Mouse (Mus musculus): ENCODE data around the gene Dync2li1.

Dync2li1 gene

GRCm38 (mm10) chr17:84626276-84626856 is at the start of gene Dync2li1:
Dync2li1 (plus strand) TSS chr17:84626496.
- DNase-seq = peak; percentile 89

DNA sequence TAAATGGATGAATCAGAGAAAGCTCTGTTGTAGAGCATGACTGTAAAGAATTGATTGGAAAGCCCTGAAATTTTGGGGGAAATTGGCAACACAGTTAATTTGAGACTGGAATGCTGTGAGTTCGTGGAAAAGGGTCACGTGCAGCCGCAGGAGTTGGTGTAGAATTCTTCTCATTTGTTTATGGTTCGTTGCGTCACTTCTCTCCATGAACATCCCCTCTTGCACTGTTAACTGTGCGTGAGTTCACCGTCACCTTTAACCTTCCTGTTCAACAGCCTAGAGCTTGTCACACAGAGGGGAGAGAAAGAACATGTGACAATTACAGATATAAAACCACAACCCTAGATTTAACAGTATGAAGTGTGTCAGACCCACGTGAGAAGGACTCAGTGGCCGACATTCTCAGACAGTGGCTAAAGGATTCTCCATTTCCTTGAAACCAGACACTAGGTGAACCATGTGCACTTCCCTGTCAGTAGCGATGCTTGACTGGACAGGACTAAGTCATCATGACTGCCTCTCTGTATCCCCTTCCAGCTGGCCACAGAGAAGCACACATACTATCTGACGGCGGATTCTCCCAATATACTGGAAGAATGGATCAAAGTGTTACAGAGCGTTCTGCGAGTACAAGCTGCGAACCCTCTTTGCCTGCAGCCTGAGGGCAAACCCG is 49.5 kb upstream of the Dync2li1 start:
- DNase-seq = no peak

DNA sequence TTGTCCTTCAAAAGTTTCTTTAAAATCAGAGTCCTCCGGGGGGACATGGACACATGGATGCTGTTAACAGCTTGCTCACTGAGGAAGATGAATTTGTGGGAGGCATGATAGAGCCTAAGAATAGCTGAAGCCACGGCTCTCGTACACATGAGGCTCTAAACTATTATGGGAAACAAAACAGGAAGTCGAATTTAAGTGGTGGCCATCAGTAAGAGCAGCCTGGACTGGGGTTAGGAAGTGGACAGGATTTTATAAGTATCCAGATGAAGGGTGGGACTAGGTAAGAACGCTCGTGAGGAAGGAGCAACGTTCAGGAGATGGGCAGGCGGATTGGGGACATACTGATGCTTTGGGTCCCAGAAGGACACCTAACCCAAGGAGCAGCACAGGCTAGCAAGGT is 47.0 kb upstream of the Dync2li1 start:
- DNase-seq = no peak

DNA sequence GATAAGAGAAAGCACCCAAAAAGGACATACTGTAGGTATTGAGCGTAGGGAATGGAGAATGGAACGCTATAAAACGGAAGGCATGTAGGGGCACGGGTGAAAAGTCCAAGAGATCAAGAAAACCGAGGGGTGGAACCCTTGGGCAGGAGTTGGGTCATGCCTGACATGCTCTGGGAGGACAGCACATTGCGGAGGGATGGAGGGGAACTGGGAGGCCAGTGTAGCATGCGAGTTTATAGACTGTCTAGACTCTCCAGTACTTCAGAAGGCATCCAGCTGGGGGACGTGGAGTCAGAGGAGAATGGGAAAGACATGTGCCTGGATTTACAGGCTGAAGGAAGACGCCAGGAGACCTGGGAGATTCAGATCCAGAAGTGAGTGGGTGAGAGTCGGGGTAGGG is 46.5 kb upstream of the Dync2li1 start:
- no peak for DNase-seq

DNA sequence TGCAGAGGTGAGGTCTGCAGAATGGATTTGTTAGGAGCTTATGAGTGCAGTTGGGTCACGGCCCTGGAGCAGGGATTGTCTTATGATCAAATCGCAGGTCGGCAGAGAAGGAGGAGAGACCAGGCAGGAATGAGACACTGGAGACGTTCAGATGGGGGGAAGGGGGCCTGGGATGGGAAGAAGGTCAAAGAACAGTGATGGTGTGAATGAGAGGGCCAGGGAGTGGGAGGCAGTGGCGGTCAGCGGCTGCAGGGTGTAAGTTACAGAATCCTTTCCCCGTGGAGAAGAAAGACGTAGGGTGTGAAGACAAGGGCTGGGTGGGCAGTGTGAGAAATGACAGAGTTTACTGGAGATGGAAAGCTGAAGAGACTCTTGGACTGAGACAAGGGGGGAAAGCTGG is 45.5 kb upstream of the Dync2li1 start:
- no peak for DNase-seq

GRCm38 (mm10) chr17:84581740-84582414 is 44.4 kb upstream of the Dync2li1 start:
- DNase-seq = no peak

GRCm38 (mm10) chr17:84584107-84584506 is 42.2 kb upstream of the Dync2li1 start:
- DNase-seq = no peak

DNA sequence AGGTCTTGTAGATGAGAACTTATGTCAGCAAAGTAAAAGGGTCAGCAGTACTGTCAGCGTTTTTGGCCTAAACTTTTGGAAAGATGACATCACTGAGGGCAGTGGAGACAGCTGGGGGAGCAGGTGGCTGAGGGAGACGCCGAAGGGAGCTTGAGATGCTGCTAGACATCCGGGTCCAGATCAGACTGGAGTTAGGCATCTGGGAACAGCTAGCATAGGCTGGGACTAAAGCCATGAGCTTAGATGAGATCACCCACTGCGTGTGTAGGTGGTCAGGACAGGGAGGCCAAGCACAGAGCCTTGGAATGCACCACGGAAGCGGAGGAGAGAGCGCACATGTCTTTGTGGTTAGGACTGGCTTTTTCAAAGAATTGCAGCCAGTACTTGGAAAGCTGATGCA is 41.2 kb upstream of the Dync2li1 start:
- DNase-seq = no peak

- no peak for DNase-seq
Observed at GRCm38 (mm10) chr17:84590065-84590464, 36.2 kb upstream of the Dync2li1 start.

DNA sequence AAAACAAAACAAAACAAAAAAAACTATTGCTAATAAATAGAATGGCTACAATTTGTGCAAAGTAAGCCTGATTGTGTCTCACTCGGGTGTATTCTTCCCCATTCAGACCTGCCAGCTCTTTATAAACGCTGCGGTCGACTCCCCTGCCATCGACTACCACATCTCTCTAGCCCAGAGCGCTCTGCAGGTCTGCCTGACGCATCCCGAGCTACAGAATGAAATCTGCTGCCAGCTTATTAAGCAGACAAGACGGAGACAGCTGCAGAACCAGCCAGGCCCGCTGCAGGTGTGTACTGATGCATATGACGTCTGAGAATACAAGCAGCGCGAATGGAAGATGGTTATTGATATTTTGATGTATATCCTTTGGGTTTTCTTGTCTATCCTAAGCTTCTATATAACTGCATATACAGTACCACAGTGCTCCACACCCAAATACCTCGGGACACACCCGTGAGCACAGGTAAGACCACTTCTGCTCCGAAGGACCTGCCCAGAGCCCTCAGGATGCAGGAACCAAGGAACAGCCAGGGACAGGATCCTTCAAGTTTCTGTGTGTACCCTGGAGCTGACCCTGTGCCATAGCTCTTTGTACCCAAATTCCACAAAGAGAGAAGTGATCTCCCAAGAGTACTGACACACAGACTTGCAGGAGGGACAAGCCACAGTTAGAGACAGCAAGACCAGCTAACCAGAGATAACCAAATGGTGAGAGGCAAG is 34.7 kb upstream of the Dync2li1 start:
- DNase-seq = no peak

DNA sequence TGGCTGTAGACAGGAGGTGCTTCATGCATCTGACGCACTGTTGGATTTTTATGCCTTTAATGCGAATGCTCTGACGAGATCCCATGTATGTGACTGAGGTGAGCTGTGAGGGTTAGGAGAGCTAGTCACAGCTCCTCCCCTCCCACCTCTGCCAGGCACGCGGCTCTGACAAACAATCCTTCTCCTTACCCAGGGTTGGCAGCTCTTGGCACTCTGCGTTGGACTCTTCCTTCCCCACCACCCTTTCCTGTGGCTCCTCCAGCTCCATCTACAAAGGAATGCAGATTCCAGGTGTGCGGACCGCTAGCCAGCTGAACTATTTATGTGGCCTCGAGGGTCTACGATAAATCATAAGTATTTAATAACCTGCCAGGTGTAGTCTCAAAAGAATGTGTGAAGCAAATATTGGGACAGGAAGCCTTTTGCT is 30.3 kb upstream of the Dync2li1 start:
- no peak for DNase-seq

DNA sequence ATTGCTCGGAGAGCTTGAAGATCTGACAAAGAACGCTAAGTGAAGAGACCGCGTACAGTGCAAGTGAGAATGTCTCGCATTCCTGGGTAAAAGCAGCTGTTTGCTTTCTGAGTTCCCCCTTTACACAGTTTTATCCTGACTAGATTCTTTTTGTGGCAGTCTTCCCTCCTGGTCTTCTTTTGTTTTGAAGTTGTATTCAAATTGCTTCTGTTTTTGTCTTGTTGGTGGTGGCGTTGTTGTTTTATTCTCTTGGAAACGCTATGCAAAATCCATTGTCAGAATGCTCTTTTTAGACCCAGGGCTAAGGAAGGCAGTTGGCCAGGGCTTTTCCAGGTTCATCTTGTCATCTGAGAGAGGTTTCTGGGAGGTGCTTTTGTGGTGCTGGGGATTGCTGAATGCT is 29.8 kb upstream of the Dync2li1 start:
- no peak for DNase-seq

GRCm38 (mm10) chr17:84597859-84598258 is 28.4 kb upstream of the Dync2li1 start:
- DNase-seq = no peak

DNA sequence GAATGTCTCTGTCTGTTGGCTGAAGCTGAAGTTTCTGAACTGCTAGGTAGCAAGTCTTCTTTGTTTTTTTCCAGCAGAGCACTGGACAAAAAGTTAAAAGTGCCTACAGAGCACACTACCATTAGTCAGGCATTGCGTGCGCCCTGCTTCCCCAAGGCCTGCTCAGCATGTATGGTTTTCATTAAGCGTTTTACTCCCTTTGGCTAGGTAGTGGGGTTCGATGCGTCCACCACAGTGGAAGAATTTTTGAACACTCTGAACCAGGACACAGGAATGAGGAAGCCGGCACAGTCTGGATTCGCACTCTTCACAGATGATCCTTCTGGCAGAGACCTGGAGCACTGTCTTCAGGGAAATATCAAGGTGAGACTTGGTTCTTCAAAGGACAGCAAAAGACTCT is 27.4 kb upstream of the Dync2li1 start:
- no peak for DNase-seq

DNA sequence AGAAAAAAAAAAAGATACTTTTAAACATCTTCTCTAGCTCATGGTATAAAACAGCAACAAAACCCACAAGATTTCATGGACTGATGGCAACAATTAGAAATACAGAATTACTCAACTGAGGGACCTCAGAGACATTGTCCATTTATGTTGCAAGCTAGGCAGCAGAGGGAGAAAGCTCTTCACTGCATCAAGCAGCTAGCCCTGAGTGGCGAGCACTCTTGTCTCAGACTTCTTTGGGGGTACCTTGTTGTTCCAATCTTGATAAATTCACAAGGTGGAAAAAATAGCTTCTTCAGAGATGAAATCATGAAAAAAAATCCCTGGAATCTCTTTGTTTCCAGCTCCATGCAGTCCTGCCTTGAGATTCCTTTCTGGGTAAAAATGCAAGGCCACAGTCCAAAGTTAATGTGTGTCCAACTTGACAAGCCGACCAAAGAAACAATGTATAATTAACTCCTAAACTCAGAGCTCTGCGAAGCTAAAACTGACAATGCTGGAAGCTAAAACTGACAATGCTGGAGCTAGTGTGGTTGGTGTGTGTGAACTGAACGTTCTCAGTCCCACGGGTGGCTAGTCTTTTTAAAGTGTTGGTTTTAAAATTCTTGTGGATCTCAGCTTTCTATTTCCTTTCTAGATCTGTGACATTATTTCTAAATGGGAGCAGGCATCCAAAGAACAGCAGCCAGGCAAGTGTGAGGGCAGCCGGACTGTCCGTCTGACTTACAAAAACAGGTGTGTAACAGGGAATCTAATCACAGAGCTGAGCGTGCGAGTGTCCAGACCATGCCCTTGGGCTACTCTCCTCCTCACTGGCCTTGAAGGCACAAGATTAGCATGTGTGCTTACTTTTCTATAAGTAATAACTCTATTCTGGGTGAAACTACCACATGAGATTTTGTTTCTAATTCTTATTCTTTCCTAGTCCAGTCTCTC is 26.0 kb upstream of the Dync2li1 start:
- peak; percentile 43 for DNase-seq

- DNase-seq = no peak
Observed at GRCm38 (mm10) chr17:84601805-84602204, 24.5 kb upstream of the Dync2li1 start.

DNA sequence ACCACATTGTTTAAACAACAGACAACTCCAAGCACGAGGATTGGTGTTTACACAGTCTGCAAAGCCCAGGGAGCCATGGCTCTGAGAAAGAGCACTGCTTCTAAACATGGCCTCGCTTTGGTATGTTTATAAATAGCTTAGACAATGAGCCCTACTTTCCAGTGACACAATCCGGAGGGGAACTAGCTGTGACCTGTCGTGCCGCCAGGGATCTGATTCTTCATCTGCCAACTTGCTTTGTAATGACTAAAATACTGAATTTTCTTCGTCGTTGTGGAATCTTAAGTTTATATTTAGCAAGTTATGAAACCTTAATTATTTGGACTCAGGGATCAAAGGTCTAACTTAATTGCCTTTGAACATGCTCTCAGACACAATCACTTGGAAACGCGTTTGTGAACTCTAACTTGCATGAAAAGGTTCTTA is 23.1 kb upstream of the Dync2li1 start:
- peak; percentile 42 for DNase-seq

- DNase-seq = no peak
Observed at GRCm38 (mm10) chr17:84603709-84604420, 22.4 kb upstream of the Dync2li1 start.

GRCm38 (mm10) chr17:84606976-84607375 is 19.3 kb upstream of the Dync2li1 start:
- DNase-seq = no peak

GRCm38 (mm10) chr17:84607617-84608016 is 18.7 kb upstream of the Dync2li1 start:
- DNase-seq = no peak

GRCm38 (mm10) chr17:84608606-84609005 is 17.7 kb upstream of the Dync2li1 start:
- DNase-seq = no peak

- no peak for DNase-seq
Observed at GRCm38 (mm10) chr17:84611500-84611899, 14.8 kb upstream of the Dync2li1 start.

Data from kidney, adult 18-20 months (tissue).